ENCODE assay signal across 13 mouse cellular contexts in genomic region chr15:80363821-80364715, GRCm38 (mm10).
DNase-seq lines count a peak whose midpoint lies in the region; ATAC-seq and TF ChIP-seq lines count a peak whose summit lies in the region.
"Had no signal": no experiment of that assay in that cellular context is flagged by ENCODE, and none has a peak within 500 bp of the region (broad histone marks: within the 10 kb centered on the region; RNA-seq: fewer than 3 reads in every experiment).

No protein-coding gene starts in this region.

- no peak for DNase-seq in frontal cortex, postnatal 14 days (ENCODE audit: low spot score in 2 of 2)
- peak; percentile 20 to 21 for DNase-seq in B cell, adult 2 months
- peak; percentile 25 to 57 for DNase-seq in left cerebral cortex, adult 8-10 months (ENCODE audit: low spot score in 2 of 2)
- DNase-seq in thymus, postnatal 0 days (ENCODE audit: low spot score), result no peak
- DNase-seq in gastrocnemius, postnatal 36 days, result no peak
- DNase-seq: cerebellum, adult 2 months had no signal

- no peaks in the 10 kb centered on the region for H3K9me3 ChIP-seq in intestine, embryonic 16.5 days (ENCODE audit: control insufficient read depth, low read length)
- H3K9me3 ChIP-seq: embryonic facial prominence, embryonic 12.5 days; forebrain, embryonic 13.5 days; lung, embryonic 15.5 days had no signal

- H3K4me2 ChIP-seq in intestine, embryonic 16.5 days (ENCODE audit: low read depth, low read length), result no peak overlapping the region
- H3K4me2 ChIP-seq: embryonic facial prominence, embryonic 12.5 days; forebrain, embryonic 13.5 days; lung, embryonic 15.5 days had no signal

- TF ChIP-seq POLR2A in olfactory bulb, adult 2 months (IDR thresholded peaks at IDR 0.05; ENCODE audit: insufficient read depth, low read depth, low read length), result no peak

- ATAC-seq in frontal cortex, adult (ENCODE audit: low TSS enrichment), result peak; percentile 67
- ATAC-seq in intestine, embryonic 16.5 days, result no peak

- H3K9ac ChIP-seq in intestine, embryonic 16.5 days (ENCODE audit: low read depth, low read length), result no peak overlapping the region
- H3K9ac ChIP-seq: embryonic facial prominence, embryonic 12.5 days; forebrain, embryonic 13.5 days; lung, embryonic 15.5 days had no signal

- TF ChIP-seq CTCF in olfactory bulb, adult 2 months (IDR thresholded peaks at IDR 0.05; ENCODE audit: insufficient read depth, low read depth, low read length), result no peak

- peak overlapping the region; percentile 33 for H3K27ac ChIP-seq in olfactory bulb, adult 2 months (ENCODE audit: insufficient read depth, low read depth, low read length)
- H3K27ac ChIP-seq in intestine, embryonic 16.5 days (ENCODE audit: low read length), result no peak overlapping the region
- H3K27ac ChIP-seq: embryonic facial prominence, embryonic 12.5 days; kidney, postnatal 0 days; lung, embryonic 15.5 days had no signal

- intact Hi-C loops in gastrocnemius, postnatal 36 days (cut with DNase I), result no loop called here

- WGBS in olfactory bulb, adult 2 months, result 40% methylated on average over 13 of the region's 13 CpGs
- WGBS in intestine, embryonic 16.5 days, result 66% methylated on average over 13 of the region's 13 CpGs

- no peaks in the 10 kb centered on the region for H3K36me3 ChIP-seq in intestine, embryonic 16.5 days (ENCODE audit: control insufficient read depth, insufficient read depth, low read length)
- H3K36me3 ChIP-seq: embryonic facial prominence, embryonic 12.5 days; lung, embryonic 15.5 days had no signal

- H3K4me3 ChIP-seq in olfactory bulb, adult 2 months (ENCODE audit: insufficient read depth, low read depth, low read length), result no peak overlapping the region
- H3K4me3 ChIP-seq in intestine, embryonic 16.5 days (ENCODE audit: low read length), result no peak overlapping the region
- H3K4me3 ChIP-seq: embryonic facial prominence, embryonic 12.5 days; forebrain, embryonic 13.5 days; lung, embryonic 15.5 days had no signal

- no peaks in the 10 kb centered on the region for H3K27me3 ChIP-seq in intestine, embryonic 16.5 days (replicated peaks; ENCODE audit: control insufficient read depth, insufficient read depth, low read length)

- H3K4me1 ChIP-seq in olfactory bulb, adult 2 months (ENCODE audit: control insufficient read depth, insufficient read depth, low read length), result peaks cover 62% of the 10 kb centered on the region
- H3K4me1 ChIP-seq in intestine, embryonic 16.5 days (ENCODE audit: control insufficient read depth, insufficient read depth, low read length), result no peaks in the 10 kb centered on the region
- H3K4me1 ChIP-seq: lung, embryonic 15.5 days had no signal

Comparison
In these comparisons a context has a peak if more than half of its experiments do, and no peak if none do; other contexts are left out.
1. DNase-seq: peak in B cell, adult 2 months (2 of 2) and left cerebral cortex, adult 8-10 months (2 of 2); none in frontal cortex, postnatal 14 days (0 of 2), thymus, postnatal 0 days (single experiment) and gastrocnemius, postnatal 36 days (0 of 2).